Mouse (Mus musculus): ENCODE data around the gene Stmnd1. TPM values are rescaled to one million over a fixed set of nuclear protein-coding genes. Genes with fewer than 3 reads are reported as not detected.

Gene Stmnd1
- polyA plus RNA-seq, 1 experiment from 2014 or later, result not detected

DNA sequence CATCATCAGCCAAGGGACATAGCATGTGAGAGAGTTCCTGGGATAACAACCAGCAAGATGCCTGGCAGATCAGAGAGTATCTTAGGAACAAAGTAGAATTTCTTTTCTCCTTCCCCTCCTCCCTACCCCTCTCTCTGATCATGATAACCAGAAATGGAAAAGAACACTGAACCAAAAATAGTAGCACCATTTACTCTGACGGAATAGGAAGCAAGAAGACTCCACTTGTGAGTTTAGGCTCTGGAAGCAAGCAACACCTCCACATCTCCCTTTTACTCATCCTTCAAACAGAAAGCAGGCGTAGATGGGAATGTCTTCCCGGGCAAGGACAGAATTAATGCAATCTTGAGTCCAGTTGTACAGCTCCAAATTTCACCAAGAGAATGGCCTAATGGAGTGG is 19.8 kb upstream of the Stmnd1 start:
- ATAC-seq (ENCODE audit: insufficient read depth, low FRiP score, low TSS enrichment) (no peak), DNase-seq (ENCODE audit: low spot score) (no peak)
- H3K4me2 ChIP-seq (ENCODE audit: low read depth), result no peak overlapping the region
- H3K4me3 ChIP-seq (ENCODE audit: low read depth, low read length), result no peak overlapping the region
- no peaks in the 10 kb centered on the region for H3K9me3 ChIP-seq (ENCODE audit: control insufficient read depth, low read length)
- H3K27me3 ChIP-seq (ENCODE audit: control insufficient read depth, insufficient read depth, low read length), result no peaks in the 10 kb centered on the region
- no peak overlapping the region for H3K27ac ChIP-seq (ENCODE audit: low read depth, low read length)
- no peaks in the 10 kb centered on the region for H3K36me3 ChIP-seq (ENCODE audit: control insufficient read depth, insufficient read depth, low read length)
- 92% methylated on average over 3 of the region's 3 CpGs for WGBS
- H3K4me1 ChIP-seq (ENCODE audit: control insufficient read depth, insufficient read depth, low read length), result no peaks in the 10 kb centered on the region
- no peak overlapping the region for H3K9ac ChIP-seq (ENCODE audit: low read length)

DNA sequence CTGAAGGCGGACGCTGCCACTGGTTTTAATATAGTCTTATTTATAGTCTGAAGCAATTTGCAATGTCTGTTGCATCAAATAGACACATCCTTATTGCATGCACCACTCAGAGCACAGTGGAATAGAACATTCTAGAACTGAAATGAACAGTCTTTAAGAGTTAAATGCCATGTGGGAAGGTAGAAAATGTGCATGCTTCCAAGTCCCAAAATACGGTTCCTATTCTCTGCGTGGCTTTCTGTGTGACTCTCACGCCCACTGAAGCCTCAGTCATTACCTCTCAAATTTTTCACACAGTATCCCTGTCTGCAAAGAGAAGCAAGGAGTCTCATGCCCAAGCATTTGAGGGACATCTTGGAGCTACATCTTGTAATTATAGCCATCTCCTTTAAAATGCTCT is 19.4 kb upstream of the Stmnd1 start:
- H3K9me3 ChIP-seq (ENCODE audit: control insufficient read depth, low read length), result no peaks in the 10 kb centered on the region
- DNase-seq (ENCODE audit: low spot score) (no peak), ATAC-seq (ENCODE audit: insufficient read depth, low FRiP score, low TSS enrichment) (no peak)
- H3K36me3 ChIP-seq (ENCODE audit: control insufficient read depth, insufficient read depth, low read length), result no peaks in the 10 kb centered on the region
- H3K4me2 ChIP-seq (ENCODE audit: low read depth), result no peak overlapping the region
- H3K4me3 ChIP-seq (ENCODE audit: low read depth, low read length), result no peak overlapping the region
- no peaks in the 10 kb centered on the region for H3K27me3 ChIP-seq (ENCODE audit: control insufficient read depth, insufficient read depth, low read length)
- no peak overlapping the region for H3K27ac ChIP-seq (ENCODE audit: low read depth, low read length)
- no peak overlapping the region for H3K9ac ChIP-seq (ENCODE audit: low read length)
- H3K4me1 ChIP-seq (ENCODE audit: control insufficient read depth, insufficient read depth, low read length), result no peaks in the 10 kb centered on the region
- 92% methylated on average over 5 of the region's 5 CpGs for WGBS

DNA sequence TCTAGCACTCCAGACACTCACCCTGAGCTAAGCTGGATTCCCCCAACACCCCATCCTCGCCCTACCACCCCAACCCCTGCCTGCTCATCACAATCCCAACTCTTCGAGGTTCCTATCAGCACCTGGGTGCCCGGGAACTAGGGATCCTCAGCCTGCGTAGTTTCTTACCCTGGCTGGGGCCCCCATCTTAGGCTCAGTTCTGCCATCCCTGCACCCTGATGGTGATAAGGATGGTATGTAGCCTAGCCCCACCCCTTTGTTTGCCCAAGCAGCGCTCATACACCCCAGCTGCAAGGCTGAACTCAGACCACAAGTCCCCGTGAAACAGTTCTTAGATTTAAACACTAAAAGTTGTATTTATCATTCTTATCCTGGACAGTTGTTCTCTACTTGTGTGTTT is 17.9 kb upstream of the Stmnd1 start:
- Histone ChIP-seq H3K4me2 (ENCODE audit: low read depth) (no peak overlapping the region), H3K9ac (ENCODE audit: low read length) (no peak overlapping the region), H3K36me3 (ENCODE audit: control insufficient read depth, insufficient read depth, low read length) (no peaks in the 10 kb centered on the region), H3K4me3 (ENCODE audit: low read depth, low read length) (no peak overlapping the region), H3K4me1 (ENCODE audit: control insufficient read depth, insufficient read depth, low read length) (no peaks in the 10 kb centered on the region), H3K27me3 (ENCODE audit: control insufficient read depth, insufficient read depth, low read length) (no peaks in the 10 kb centered on the region), H3K27ac (ENCODE audit: low read depth, low read length) (no peak overlapping the region), H3K9me3 (ENCODE audit: control insufficient read depth, low read length) (no peaks in the 10 kb centered on the region)
- ATAC-seq (ENCODE audit: insufficient read depth, low FRiP score, low TSS enrichment) (no peak), DNase-seq (ENCODE audit: low spot score) (no peak)
- WGBS, result 82% methylated on average over 6 of the region's 6 CpGs

DNA sequence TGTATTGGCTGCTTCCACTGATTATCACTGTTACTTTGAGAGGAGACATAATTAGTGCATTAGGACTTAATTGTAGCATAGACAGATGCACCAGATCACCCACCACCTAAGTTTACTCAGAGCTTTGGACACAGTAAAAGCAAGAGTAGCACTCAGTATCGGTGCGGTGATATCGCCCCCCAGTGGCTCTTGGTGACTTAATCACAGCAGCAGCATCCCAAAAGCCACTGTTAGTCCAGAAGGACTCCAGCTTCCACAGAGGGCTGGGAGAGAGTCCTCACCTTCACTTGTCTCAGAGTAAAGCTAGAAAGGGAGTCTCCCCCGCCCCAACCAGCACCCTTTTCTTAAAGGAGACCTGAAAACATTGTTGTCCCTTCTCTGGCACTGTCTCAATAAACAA is 15.7 kb upstream of the Stmnd1 start:
- H3K4me2 ChIP-seq (ENCODE audit: low read depth), result no peak overlapping the region
- WGBS, result 2% methylated on average over 4 of the region's 4 CpGs
- H3K36me3 ChIP-seq (ENCODE audit: control insufficient read depth, insufficient read depth, low read length), result no peaks in the 10 kb centered on the region
- H3K4me3 ChIP-seq (ENCODE audit: low read depth, low read length), result no peak overlapping the region
- peak; percentile 75 for DNase-seq (ENCODE audit: low spot score)
- no peak overlapping the region for H3K27ac ChIP-seq (ENCODE audit: low read depth, low read length)
- H3K4me1 ChIP-seq (ENCODE audit: control insufficient read depth, insufficient read depth, low read length), result no peaks in the 10 kb centered on the region
- H3K9me3 ChIP-seq (ENCODE audit: control insufficient read depth, low read length), result no peaks in the 10 kb centered on the region
- H3K9ac ChIP-seq (ENCODE audit: low read length), result no peak overlapping the region
- H3K27me3 ChIP-seq (ENCODE audit: control insufficient read depth, insufficient read depth, low read length), result no peaks in the 10 kb centered on the region
- no peak for ATAC-seq (ENCODE audit: insufficient read depth, low FRiP score, low TSS enrichment)

GRCm38 (mm10) chr13:46259526-46259925 is 14.0 kb upstream of the Stmnd1 start:
- H3K27me3 ChIP-seq (ENCODE audit: control insufficient read depth, insufficient read depth, low read length), result no peaks in the 10 kb centered on the region

GRCm38 (mm10) chr13:46261244-46261643 is 12.3 kb upstream of the Stmnd1 start:
- H3K27me3 ChIP-seq (ENCODE audit: control insufficient read depth, insufficient read depth, low read length), result no peaks in the 10 kb centered on the region
- 40% methylated on average over 3 of the region's 3 CpGs for WGBS
- no peak overlapping the region for H3K4me2 ChIP-seq (ENCODE audit: low read depth)
- no peak overlapping the region for H3K27ac ChIP-seq (ENCODE audit: low read depth, low read length)
- no peaks in the 10 kb centered on the region for H3K36me3 ChIP-seq (ENCODE audit: control insufficient read depth, insufficient read depth, low read length)
- H3K4me3 ChIP-seq (ENCODE audit: low read depth, low read length), result no peak overlapping the region
- no peaks in the 10 kb centered on the region for H3K4me1 ChIP-seq (ENCODE audit: control insufficient read depth, insufficient read depth, low read length)
- ATAC-seq (ENCODE audit: insufficient read depth, low FRiP score, low TSS enrichment) (no peak), DNase-seq (ENCODE audit: low spot score) (no peak)
- H3K9ac ChIP-seq (ENCODE audit: low read length), result no peak overlapping the region
- no peaks in the 10 kb centered on the region for H3K9me3 ChIP-seq (ENCODE audit: control insufficient read depth, low read length)

More at GRCm38 (mm10) chr13:46259526-46259925, 14.0 kb upstream of the Stmnd1 start:
- Histone ChIP-seq H3K9ac (ENCODE audit: low read length) (no peak overlapping the region), H3K4me2 (ENCODE audit: low read depth) (no peak overlapping the region), H3K9me3 (ENCODE audit: control insufficient read depth, low read length) (no peaks in the 10 kb centered on the region), H3K27ac (ENCODE audit: low read depth, low read length) (no peak overlapping the region), H3K36me3 (ENCODE audit: control insufficient read depth, insufficient read depth, low read length) (no peaks in the 10 kb centered on the region), H3K4me3 (ENCODE audit: low read depth, low read length) (no peak overlapping the region), H3K4me1 (ENCODE audit: control insufficient read depth, insufficient read depth, low read length) (no peaks in the 10 kb centered on the region)
- no peak for DNase-seq (ENCODE audit: low spot score)
- ATAC-seq (ENCODE audit: insufficient read depth, low FRiP score, low TSS enrichment), result no peak
- 75% methylated on average over 4 of the region's 4 CpGs for WGBS

- H3K4me1 ChIP-seq (ENCODE audit: control insufficient read depth, insufficient read depth, low read length), result no peaks in the 10 kb centered on the region
- no peak overlapping the region for H3K4me3 ChIP-seq (ENCODE audit: low read depth, low read length)
- DNase-seq (ENCODE audit: low spot score) (no peak), ATAC-seq (ENCODE audit: insufficient read depth, low FRiP score, low TSS enrichment) (no peak)
- H3K9me3 ChIP-seq (ENCODE audit: control insufficient read depth, low read length), result no peaks in the 10 kb centered on the region
- H3K27me3 ChIP-seq (ENCODE audit: control insufficient read depth, insufficient read depth, low read length), result no peaks in the 10 kb centered on the region
- H3K36me3 ChIP-seq (ENCODE audit: control insufficient read depth, insufficient read depth, low read length), result no peaks in the 10 kb centered on the region
- H3K9ac ChIP-seq (ENCODE audit: low read length), result no peak overlapping the region
- H3K27ac ChIP-seq (ENCODE audit: low read depth, low read length), result no peak overlapping the region
- H3K4me2 ChIP-seq (ENCODE audit: low read depth), result no peak overlapping the region
Measured at GRCm38 (mm10) chr13:46267783-46268182, 5.7 kb upstream of the Stmnd1 start.

GRCm38 (mm10) chr13:46268341-46268740 is 5.2 kb upstream of the Stmnd1 start:
- no peaks in the 10 kb centered on the region for H3K4me1 ChIP-seq (ENCODE audit: control insufficient read depth, insufficient read depth, low read length)
- ATAC-seq (ENCODE audit: insufficient read depth, low FRiP score, low TSS enrichment) (no peak), DNase-seq (ENCODE audit: low spot score) (no peak)
- WGBS, result 55% methylated on average over 3 of the region's 3 CpGs
- H3K36me3 ChIP-seq (ENCODE audit: control insufficient read depth, insufficient read depth, low read length), result no peaks in the 10 kb centered on the region
- no peaks in the 10 kb centered on the region for H3K27me3 ChIP-seq (ENCODE audit: control insufficient read depth, insufficient read depth, low read length)
- H3K9me3 ChIP-seq (ENCODE audit: control insufficient read depth, low read length), result no peaks in the 10 kb centered on the region
- H3K9ac ChIP-seq (ENCODE audit: low read length), result no peak overlapping the region
- no peak overlapping the region for H3K4me3 ChIP-seq (ENCODE audit: low read depth, low read length)
- H3K27ac ChIP-seq (ENCODE audit: low read depth, low read length), result no peak overlapping the region
- no peak overlapping the region for H3K4me2 ChIP-seq (ENCODE audit: low read depth)

DNA sequence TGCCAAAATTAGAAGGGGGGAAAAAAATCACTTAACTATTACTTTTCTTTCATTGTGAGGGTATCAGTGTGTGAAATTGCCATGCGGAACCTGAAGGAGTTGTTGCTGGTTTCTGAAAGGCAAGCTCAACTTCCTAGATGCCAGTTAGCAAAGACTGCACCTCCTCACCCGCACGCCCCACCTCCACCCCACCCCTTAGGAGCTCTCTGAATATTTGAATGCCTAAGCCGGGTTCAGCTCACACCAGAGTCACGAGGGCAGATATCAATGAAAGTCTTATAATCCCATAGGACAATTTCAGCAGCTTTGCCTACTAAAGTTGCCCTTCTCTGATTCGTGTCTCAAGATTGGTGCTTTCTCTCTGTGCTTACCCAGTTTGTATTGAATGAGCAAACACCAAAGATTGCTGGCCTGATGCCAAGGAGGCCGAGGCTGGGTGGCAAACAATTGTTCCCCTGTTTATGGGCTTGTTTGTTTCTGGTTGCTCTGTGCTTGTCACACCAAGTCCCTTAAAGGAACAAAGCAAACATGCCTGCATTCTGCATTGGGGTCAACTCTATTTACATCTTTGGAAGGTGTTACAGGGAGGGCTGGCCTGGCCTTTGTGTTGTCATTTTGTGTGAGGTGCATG is 4.6 kb upstream of the Stmnd1 start:
- Histone ChIP-seq H3K9me3 (ENCODE audit: control insufficient read depth, low read length) (no peaks in the 10 kb centered on the region), H3K9ac (ENCODE audit: low read length) (no peak overlapping the region), H3K27me3 (ENCODE audit: control insufficient read depth, insufficient read depth, low read length) (no peaks in the 10 kb centered on the region), H3K4me3 (ENCODE audit: low read depth, low read length) (no peak overlapping the region), H3K27ac (ENCODE audit: low read depth, low read length) (no peak overlapping the region), H3K36me3 (ENCODE audit: control insufficient read depth, insufficient read depth, low read length) (no peaks in the 10 kb centered on the region), H3K4me2 (ENCODE audit: low read depth) (no peak overlapping the region), H3K4me1 (ENCODE audit: control insufficient read depth, insufficient read depth, low read length) (no peaks in the 10 kb centered on the region)
- DNase-seq (ENCODE audit: low spot score), result peak; percentile 37
- 50% methylated on average over 7 of the region's 7 CpGs for whole genome bisulfite sequencing
- ATAC-seq (ENCODE audit: insufficient read depth, low FRiP score, low TSS enrichment), result no peak
